Mouse (Mus musculus): ENCODE data around the gene Fggy. TPM values are rescaled to one million over a fixed set of nuclear protein-coding genes. Genes with fewer than 3 reads are reported as not detected.

Gene Fggy
- polyA plus RNA-seq, 1 experiment from 2014 or later, result 22.8 TPM

DNA sequence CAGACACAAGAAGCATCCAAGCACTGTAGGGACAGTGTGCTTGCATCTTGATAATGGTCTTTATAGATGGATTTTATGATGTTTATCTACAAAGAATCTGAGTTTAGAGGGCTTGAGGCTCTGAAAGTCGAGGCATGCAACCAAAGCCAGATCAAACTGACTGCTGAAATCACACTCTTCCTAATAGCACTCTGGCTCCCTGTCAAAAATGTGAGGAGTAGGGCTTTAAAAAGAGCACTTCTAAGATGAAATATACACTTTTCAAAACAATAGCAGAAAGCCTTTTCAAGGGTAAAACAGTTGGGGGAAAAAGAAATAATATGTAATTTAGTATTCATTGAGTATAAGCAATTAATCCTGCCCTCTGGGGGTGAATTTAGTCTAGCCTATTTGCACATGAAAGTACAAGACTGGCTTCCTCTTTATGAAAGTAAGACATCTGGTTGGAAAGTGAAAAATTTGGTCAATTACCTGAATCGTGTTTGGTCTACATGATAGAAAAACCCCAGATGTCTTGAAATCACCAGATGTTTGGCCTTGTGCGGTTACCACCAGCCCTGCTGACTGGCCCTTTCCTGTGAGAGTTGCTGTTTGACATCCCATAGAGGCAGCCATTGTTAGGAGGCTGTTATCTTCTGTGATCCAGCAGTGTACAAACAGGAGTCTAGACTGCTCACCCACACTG lies 172.0 kb downstream of the Fggy start:
- WGBS, result 33% methylated on average over 3 of the region's 3 CpGs
- Histone ChIP-seq H3K27ac (ENCODE audit: low read length) (no peak overlapping the region), H3K27me3 (replicated peaks; ENCODE audit: control insufficient read depth, insufficient read depth, low read length) (no peaks in the 10 kb centered on the region), H3K9me3 (ENCODE audit: control insufficient read depth, low read length) (no peaks in the 10 kb centered on the region), H3K4me3 (ENCODE audit: low read length) (no peak overlapping the region), H3K36me3 (ENCODE audit: control insufficient read depth, insufficient read depth, low read length) (no peaks in the 10 kb centered on the region), H3K9ac (ENCODE audit: low read depth, low read length) (no peak overlapping the region), H3K4me1 (ENCODE audit: control insufficient read depth, insufficient read depth, low read length) (peaks cover 6% of the 10 kb centered on the region), H3K4me2 (ENCODE audit: low read depth, low read length) (no peak overlapping the region)
- ATAC-seq, result 0 out of 2 replicates have a peak, but pooled peaks have one; percentile 26

DNA sequence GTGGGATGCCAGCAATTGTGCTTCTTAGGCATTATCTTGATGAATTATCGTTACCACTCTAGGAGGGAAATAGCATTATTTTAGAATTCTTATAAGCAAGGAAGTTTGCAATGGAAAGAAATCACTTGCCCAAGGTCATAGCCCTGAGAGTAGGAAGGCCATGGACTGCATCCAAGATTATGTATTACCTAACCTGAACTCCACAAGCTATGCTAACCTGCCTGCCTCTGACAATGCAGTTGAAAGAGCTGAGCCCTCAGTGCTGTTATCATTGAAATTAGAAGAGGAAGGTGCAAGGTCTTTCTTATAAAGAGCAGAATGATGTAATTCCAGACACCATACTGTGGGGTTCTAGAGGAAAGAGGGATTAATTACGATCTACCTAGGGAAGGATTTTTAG lies 173.8 kb downstream of the Fggy start:
- H3K4me1 ChIP-seq (ENCODE audit: control insufficient read depth, insufficient read depth, low read length), result peaks cover 6% of the 10 kb centered on the region
- no peak overlapping the region for H3K4me2 ChIP-seq (ENCODE audit: low read depth, low read length)
- H3K27ac ChIP-seq (ENCODE audit: low read length), result no peak overlapping the region
- no peak overlapping the region for H3K9ac ChIP-seq (ENCODE audit: low read depth, low read length)
- H3K9me3 ChIP-seq (ENCODE audit: control insufficient read depth, low read length), result no peaks in the 10 kb centered on the region
- H3K27me3 ChIP-seq (replicated peaks; ENCODE audit: control insufficient read depth, insufficient read depth, low read length), result no peaks in the 10 kb centered on the region
- ATAC-seq, result no peak
- 89% methylated on average over 2 of the region's 2 CpGs for WGBS
- no peak overlapping the region for H3K4me3 ChIP-seq (ENCODE audit: low read length)
- no peaks in the 10 kb centered on the region for H3K36me3 ChIP-seq (ENCODE audit: control insufficient read depth, insufficient read depth, low read length)

DNA sequence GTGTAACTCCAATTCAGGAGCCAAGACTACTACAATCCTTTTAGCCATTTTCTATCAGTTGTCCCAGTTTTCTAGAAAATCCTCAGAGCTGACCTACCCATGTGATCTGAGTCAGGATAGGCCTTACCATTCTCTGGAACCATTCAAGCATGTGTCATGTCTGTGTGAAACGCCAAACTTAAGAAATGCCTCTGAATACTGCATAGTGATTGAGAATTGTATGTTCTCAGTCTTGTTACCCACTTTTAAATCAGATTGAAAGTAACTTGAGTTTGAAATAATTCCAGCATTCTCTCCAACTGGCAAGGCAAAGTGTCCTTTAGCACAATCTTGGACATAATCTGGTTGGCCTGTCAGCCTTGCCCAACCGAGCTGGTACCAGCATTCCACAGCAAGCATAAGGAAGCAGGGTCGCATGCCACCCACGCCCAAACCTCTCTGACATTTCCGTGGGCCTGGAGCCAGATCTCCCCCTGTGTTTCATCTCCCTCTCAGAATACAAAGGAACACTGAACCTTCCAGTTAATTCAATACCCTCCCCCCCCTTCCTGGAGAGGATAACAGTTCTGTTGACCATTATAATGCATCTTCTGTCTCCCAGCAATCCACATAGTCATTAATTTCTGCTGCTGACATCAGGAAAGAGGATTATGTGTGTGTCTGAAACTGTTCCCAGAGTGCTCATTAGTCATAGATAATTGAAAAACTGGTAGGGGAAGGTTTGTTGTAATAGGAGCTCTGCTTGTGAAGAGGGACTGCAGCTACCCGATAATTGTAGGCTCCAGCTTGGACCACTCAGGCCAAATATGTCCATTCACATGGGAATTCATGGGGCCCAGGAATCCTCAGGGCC lies 176.3 kb downstream of the Fggy start:
- Histone ChIP-seq H3K27me3 (replicated peaks; ENCODE audit: control insufficient read depth, insufficient read depth, low read length) (no peaks in the 10 kb centered on the region), H3K9me3 (ENCODE audit: control insufficient read depth, low read length) (no peaks in the 10 kb centered on the region), H3K36me3 (ENCODE audit: control insufficient read depth, insufficient read depth, low read length) (no peaks in the 10 kb centered on the region), H3K4me1 (ENCODE audit: control insufficient read depth, insufficient read depth, low read length) (peaks cover 14% of the 10 kb centered on the region), H3K4me3 (ENCODE audit: low read length) (no peak overlapping the region), H3K27ac (ENCODE audit: low read length) (no peak overlapping the region), H3K4me2 (ENCODE audit: low read depth, low read length) (no peak overlapping the region), H3K9ac (ENCODE audit: low read depth, low read length) (no peak overlapping the region)
- ATAC-seq, result 0 out of 2 replicates have a peak, but pooled peaks have one; percentile 2
- WGBS, result 39% methylated on average over 6 of the region's 6 CpGs

DNA sequence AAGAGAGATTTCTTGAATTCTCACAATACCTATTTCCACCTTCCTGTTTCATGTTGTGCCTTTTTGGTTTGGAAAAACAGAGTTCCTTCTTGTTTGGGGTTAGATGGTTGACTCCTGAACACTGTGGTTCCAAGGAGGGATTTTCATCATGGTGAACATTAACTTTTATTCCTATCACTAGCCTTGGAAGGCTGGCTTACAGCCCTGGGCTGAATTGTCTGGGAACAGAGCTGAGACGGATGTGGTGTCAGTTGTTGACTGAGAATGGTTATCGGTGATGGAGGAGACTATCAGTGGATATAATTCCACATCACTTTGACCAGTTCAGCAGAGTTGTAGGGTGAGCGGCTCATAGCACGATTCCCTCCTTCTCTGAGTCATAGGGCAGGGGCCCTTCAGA lies 178.7 kb downstream of the Fggy start:
- Histone ChIP-seq H3K27me3 (replicated peaks; ENCODE audit: control insufficient read depth, insufficient read depth, low read length) (no peaks in the 10 kb centered on the region), H3K4me1 (ENCODE audit: control insufficient read depth, insufficient read depth, low read length) (peaks cover 18% of the 10 kb centered on the region), H3K4me3 (ENCODE audit: low read length) (no peak overlapping the region), H3K36me3 (ENCODE audit: control insufficient read depth, insufficient read depth, low read length) (no peaks in the 10 kb centered on the region), H3K9ac (ENCODE audit: low read depth, low read length) (no peak overlapping the region), H3K27ac (ENCODE audit: low read length) (0 out of 2 replicates have a peak overlapping the region, but pooled peaks have one; percentile 15), H3K4me2 (ENCODE audit: low read depth, low read length) (no peak overlapping the region), H3K9me3 (ENCODE audit: control insufficient read depth, low read length) (no peaks in the 10 kb centered on the region)
- ATAC-seq, result no peak
- 67% methylated on average over 4 of the region's 4 CpGs for WGBS

DNA sequence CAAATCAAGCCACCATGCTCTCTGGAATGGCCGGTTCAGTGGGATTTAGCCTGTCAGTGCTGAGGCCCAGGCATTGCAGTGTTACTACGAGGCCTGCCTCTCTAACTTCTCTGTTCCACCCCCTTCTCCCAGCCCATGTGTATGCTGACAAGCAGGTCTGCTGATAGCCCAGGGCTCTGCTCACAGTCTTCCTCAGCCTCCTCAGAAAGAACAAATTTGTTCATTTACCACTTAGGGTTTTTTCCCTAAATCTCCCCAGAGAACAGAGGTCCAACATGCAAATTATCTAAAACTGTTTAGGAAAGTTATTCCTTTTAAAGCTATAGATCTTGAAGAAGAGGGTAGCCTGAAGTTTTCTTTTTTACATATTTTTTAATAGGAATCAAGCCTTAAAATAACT lies 179.4 kb downstream of the Fggy start:
- H3K27ac ChIP-seq (ENCODE audit: low read length), result peak overlapping the region; percentile 51; the same call in 1 of the 2 replicates
- WGBS, result 60% methylated on average over 2 of the region's 2 CpGs

DNA sequence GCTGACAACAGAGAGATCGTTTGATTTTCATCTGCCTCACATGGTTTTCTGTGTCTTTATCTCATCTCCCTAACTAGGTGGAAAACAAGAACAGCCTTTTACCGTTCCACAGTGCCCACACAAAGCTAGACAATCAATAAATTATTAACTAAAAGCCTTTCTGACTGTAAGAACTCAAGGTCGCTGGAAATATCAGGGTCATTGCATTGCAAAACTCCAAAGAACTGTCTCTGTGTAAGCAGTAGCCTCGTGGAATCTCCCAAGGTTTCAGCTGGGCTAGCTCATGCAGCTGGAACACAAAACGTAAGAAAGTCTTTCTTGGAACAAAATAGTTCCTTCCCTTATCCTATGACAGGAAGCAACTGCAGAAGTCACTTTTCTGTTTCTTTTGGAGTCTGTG lies 180.9 kb downstream of the Fggy start:
- no peak overlapping the region for H3K9ac ChIP-seq (ENCODE audit: low read depth, low read length)
- no peaks in the 10 kb centered on the region for H3K9me3 ChIP-seq (ENCODE audit: control insufficient read depth, low read length)
- peak overlapping the region; percentile 82 for H3K27ac ChIP-seq (ENCODE audit: low read length)
- H3K27me3 ChIP-seq (replicated peaks; ENCODE audit: control insufficient read depth, insufficient read depth, low read length), result no peaks in the 10 kb centered on the region
- H3K36me3 ChIP-seq (ENCODE audit: control insufficient read depth, insufficient read depth, low read length), result no peaks in the 10 kb centered on the region
- H3K4me1 ChIP-seq (ENCODE audit: control insufficient read depth, insufficient read depth, low read length), result peaks cover 29% of the 10 kb centered on the region
- H3K4me2 ChIP-seq (ENCODE audit: low read depth, low read length), result no peak overlapping the region
- WGBS, result 12% methylated on average over 5 of the region's 5 CpGs
- ATAC-seq, result peak; percentile 79
- no peak overlapping the region for H3K4me3 ChIP-seq (ENCODE audit: low read length)

More for the DNA sequence above, 179.4 kb downstream of the Fggy start:
- H3K9me3 ChIP-seq (ENCODE audit: control insufficient read depth, low read length), result no peaks in the 10 kb centered on the region
- no peak overlapping the region for H3K4me2 ChIP-seq (ENCODE audit: low read depth, low read length)
- no peak overlapping the region for H3K4me3 ChIP-seq (ENCODE audit: low read length)
- H3K36me3 ChIP-seq (ENCODE audit: control insufficient read depth, insufficient read depth, low read length), result no peaks in the 10 kb centered on the region
- peaks cover 23% of the 10 kb centered on the region for H3K4me1 ChIP-seq (ENCODE audit: control insufficient read depth, insufficient read depth, low read length)
- no peaks in the 10 kb centered on the region for H3K27me3 ChIP-seq (replicated peaks; ENCODE audit: control insufficient read depth, insufficient read depth, low read length)
- no peak for ATAC-seq
- no peak overlapping the region for H3K9ac ChIP-seq (ENCODE audit: low read depth, low read length)

- peaks cover 27% of the 10 kb centered on the region for H3K4me1 ChIP-seq (ENCODE audit: control insufficient read depth, insufficient read depth, low read length)
- 46% methylated on average over 4 of the region's 4 CpGs for WGBS
- 0 out of 2 replicates have a peak, but pooled peaks have one; percentile 8 for ATAC-seq
- no peak overlapping the region for H3K4me2 ChIP-seq (ENCODE audit: low read depth, low read length)
- no peaks in the 10 kb centered on the region for H3K9me3 ChIP-seq (ENCODE audit: control insufficient read depth, low read length)
- H3K36me3 ChIP-seq (ENCODE audit: control insufficient read depth, insufficient read depth, low read length), result no peaks in the 10 kb centered on the region
- peak overlapping the region; percentile 82 for H3K27ac ChIP-seq (ENCODE audit: low read length)
- no peaks in the 10 kb centered on the region for H3K27me3 ChIP-seq (replicated peaks; ENCODE audit: control insufficient read depth, insufficient read depth, low read length)
- H3K9ac ChIP-seq (ENCODE audit: low read depth, low read length), result peak overlapping the region; percentile 20; the same call in 1 of the 2 replicates
- no peak overlapping the region for H3K4me3 ChIP-seq (ENCODE audit: low read length)
Measured at GRCm38 (mm10) chr4:95738725-95739124, 181.4 kb downstream of the Fggy start.

GRCm38 (mm10) chr4:95741115-95741734 lies 183.9 kb downstream of the Fggy start:
- H3K4me2 ChIP-seq (ENCODE audit: low read depth, low read length), result no peak overlapping the region
- no peaks in the 10 kb centered on the region for H3K27me3 ChIP-seq (replicated peaks; ENCODE audit: control insufficient read depth, insufficient read depth, low read length)
- H3K27ac ChIP-seq (ENCODE audit: low read length), result peak overlapping the region; percentile 34
- peak; percentile 29; the same call in 1 of the 2 replicates for ATAC-seq
- H3K36me3 ChIP-seq (ENCODE audit: control insufficient read depth, insufficient read depth, low read length), result no peaks in the 10 kb centered on the region
- peaks cover 23% of the 10 kb centered on the region for H3K4me1 ChIP-seq (ENCODE audit: control insufficient read depth, insufficient read depth, low read length)
- no peaks in the 10 kb centered on the region for H3K9me3 ChIP-seq (ENCODE audit: control insufficient read depth, low read length)
- no peak overlapping the region for H3K9ac ChIP-seq (ENCODE audit: low read depth, low read length)
- H3K4me3 ChIP-seq (ENCODE audit: low read length), result no peak overlapping the region
- WGBS, result 67% methylated on average over 7 of the region's 7 CpGs

DNA sequence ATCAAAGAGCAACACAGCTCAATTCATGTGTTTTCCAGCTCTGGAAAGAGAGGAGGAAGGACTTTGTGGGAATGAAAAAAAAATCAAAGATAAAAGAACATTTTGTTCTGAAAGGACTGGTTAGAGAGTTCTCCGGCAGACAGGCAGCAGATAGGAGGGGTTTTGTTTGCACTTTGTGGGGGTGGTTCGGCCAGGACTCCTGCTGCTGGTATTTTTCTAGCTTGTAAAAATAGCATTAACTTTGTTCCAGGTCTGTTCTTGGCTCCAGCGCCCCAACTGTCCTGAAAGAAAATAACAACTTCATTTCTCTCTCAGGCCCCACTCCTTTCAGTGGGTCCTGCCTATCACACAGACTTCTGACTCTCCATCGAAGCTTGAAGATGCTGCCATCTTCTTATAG lies 185.7 kb downstream of the Fggy start:
- Histone ChIP-seq H3K27ac (ENCODE audit: low read length) (peak overlapping the region; percentile 45), H3K4me2 (ENCODE audit: low read depth, low read length) (no peak overlapping the region)
- WGBS, result 29% methylated on average over 4 of the region's 4 CpGs

More for the DNA sequence above, 185.7 kb downstream of the Fggy start:
- no peaks in the 10 kb centered on the region for H3K27me3 ChIP-seq (replicated peaks; ENCODE audit: control insufficient read depth, insufficient read depth, low read length)
- H3K9ac ChIP-seq (ENCODE audit: low read depth, low read length), result no peak overlapping the region
- no peaks in the 10 kb centered on the region for H3K9me3 ChIP-seq (ENCODE audit: control insufficient read depth, low read length)
- H3K36me3 ChIP-seq (ENCODE audit: control insufficient read depth, insufficient read depth, low read length), result no peaks in the 10 kb centered on the region
- peaks cover 17% of the 10 kb centered on the region for H3K4me1 ChIP-seq (ENCODE audit: control insufficient read depth, insufficient read depth, low read length)
- H3K4me3 ChIP-seq (ENCODE audit: low read length), result no peak overlapping the region
- ATAC-seq, result 0 out of 2 replicates have a peak, but pooled peaks have one; percentile 22
